Mouse (Mus musculus) intestine, embryonic 14.5 days (tissue): ENCODE data around the gene Prelp. TPM values are rescaled to one million over a fixed set of nuclear protein-coding genes. Genes with fewer than 3 reads are reported as not detected.

Experiments used
- ATAC-seq: fragments of 200-750 bp; cut with Nextera tagmentation; replicated peaks from 2 replicates; pipeline ENCODE4 v1.8.0; 2017; ENCODE audit warnings: low read depth, moderate number of reproducible peaks, moderate TSS enrichment, moderate library complexity; ENCODE audit not compliant: low FRiP score, low TSS enrichment
- DNase-seq: peaks from one replicate; pipeline ENCODE4 v3.0.0-alpha.2; 2018; ENCODE audit warnings: low spot score
- H3K27ac ChIP-seq: fragments of 300-500 bp; sonication (generic); 2 replicates; pipeline ENCODE4 v1.5.1; 2014; ENCODE audit warnings: low read depth, mild to moderate bottlenecking, control low read depth
- H3K27me3 ChIP-seq: fragments of 300-500 bp; sonication (generic); replicated peaks from 2 replicates; pipeline ENCODE4 v1.6.1; 2014; ENCODE audit warnings: low read length, control low read depth; ENCODE audit not compliant: control insufficient read depth, insufficient read depth
- H3K36me3 ChIP-seq: fragments of 300-500 bp; sonication (generic); 2 replicates; pipeline ENCODE4 v1.6.1; 2014; ENCODE audit warnings: low read length, control low read depth; ENCODE audit not compliant: control insufficient read depth, insufficient read depth
- H3K4me1 ChIP-seq: fragments of 300-500 bp; sonication (generic); replicated peaks from 2 replicates; pipeline ENCODE4 v1.6.1; 2014; ENCODE audit warnings: low read length, control low read depth, mixed read lengths; ENCODE audit not compliant: control insufficient read depth, insufficient read depth
- H3K4me2 ChIP-seq: fragments of 300-500 bp; sonication (generic); 2 replicates; pipeline ENCODE4 v1.6.1; 2014; ENCODE audit warnings: low read length
- H3K4me3 ChIP-seq: fragments of 300-500 bp; sonication (generic); 2 replicates; pipeline ENCODE4 v1.5.1; 2014; ENCODE audit warnings: low read depth, low read length, control low read depth, mixed read lengths
- H3K9ac ChIP-seq: fragments of 300-500 bp; sonication (generic); 2 replicates; pipeline ENCODE4 v1.6.1; 2014; ENCODE audit warnings: mild to moderate bottlenecking, low read length
- H3K9me3 ChIP-seq: fragments of 300-500 bp; sonication (generic); 2 replicates; pipeline ENCODE4 v1.6.1; 2016; ENCODE audit warnings: low read length, control low read depth; ENCODE audit not compliant: control insufficient read depth
- WGBS: fragments of 180-500 bp; shearing (Covaris S2); extraction: QIAGEN DNeasy Blood & Tissue Kit; methylation state at CpG from one replicate; pipeline ENCODE4 v1.1.7; 2014; 5-methylcytosine and 5-hydroxymethylcytosine counted together
- polyA plus RNA-seq: library from polyadenylated mRNA; unstranded; fragments of >200 nt; fragmentation: Nextera tagmentation; extraction: Ambion mirVana; gene quantifications from 2 replicates; pipeline ENCODE4 v1.2.1, GENCODE M21; 2014

The Prelp gene
- polyA plus RNA-seq, 1 experiment from 2014 or later, result 1.9 TPM

DNA sequence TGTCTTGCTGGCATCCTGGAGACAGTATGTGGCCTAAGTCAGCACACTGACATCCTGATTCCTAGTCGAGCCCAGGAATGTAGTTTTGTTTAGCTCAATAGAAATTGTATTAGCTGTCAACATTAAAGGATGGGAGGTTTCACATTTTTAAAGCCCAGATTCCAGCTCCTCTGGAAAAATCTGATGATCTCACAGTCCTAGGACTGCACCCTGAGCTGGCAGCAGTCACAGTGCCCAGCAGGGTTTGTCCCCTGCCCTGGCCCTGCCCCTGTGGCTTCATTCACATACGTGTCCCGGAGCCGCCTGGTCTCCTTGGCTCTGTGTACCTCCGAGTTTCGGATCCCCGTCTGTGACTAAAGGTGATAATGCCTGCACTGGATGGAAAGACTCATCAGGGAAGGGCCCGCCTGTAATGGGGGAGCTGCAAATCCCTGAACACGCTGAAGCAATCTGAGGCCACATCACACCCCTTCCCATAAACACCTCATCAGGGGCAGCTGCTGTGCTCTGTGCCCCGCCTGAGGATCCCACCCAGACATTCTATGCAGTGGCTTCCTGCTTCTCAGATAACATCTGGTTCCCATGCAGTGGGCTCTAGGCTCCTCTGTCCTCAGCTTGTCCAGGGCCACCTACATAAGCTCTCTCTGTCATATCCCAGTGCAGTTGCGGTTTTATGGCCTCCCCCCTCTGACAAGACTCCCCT, 20.1 kb upstream of the Prelp start:
- DNase-seq (no peak), ATAC-seq (no peak)
- Histone ChIP-seq H3K4me3 (no peak overlapping the region), H3K9me3 (0 out of 2 replicates have a peak, but pooled peaks cover 3% of the 10 kb centered on the region), H3K27me3 (no peaks in the 10 kb centered on the region), H3K27ac (no peak overlapping the region), H3K9ac (no peak overlapping the region), H3K4me2 (no peak overlapping the region), H3K36me3 (no peaks in the 10 kb centered on the region), H3K4me1 (peaks cover 9% of the 10 kb centered on the region; the same call in 1 of the 2 replicates)
- 52% methylated on average over 11 of the region's 11 CpGs for WGBS

DNA sequence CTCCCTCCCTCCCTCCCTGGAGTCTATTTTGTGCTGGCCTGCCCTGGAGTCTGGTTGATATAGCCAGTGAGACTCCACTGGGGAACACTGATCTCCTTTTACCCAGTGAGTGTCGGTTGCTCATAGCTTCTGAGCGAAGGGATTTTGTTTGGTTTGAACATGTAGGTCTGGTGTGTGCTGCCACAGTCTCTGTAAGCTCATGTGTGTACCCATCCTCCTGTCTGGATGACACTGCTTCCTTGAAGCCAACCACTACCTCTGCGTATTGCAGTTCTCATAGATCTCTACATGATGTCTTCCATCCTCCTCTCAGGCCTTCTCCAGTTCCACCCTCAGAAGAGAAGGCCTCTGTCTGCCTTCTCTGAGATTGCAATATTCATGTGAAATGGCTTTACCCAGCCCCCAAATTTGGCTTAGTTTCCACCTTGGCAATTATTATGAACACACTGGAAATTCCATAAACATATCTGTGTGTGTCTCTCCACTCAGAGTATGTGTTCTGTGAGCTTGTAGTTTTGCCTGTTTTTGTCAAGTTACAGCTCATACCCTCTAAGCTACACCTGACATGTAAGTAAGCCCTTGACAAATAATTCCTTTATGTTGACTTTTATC, 19.4 kb upstream of the Prelp start:
- Histone ChIP-seq H3K4me3 (no peak overlapping the region), H3K9me3 (0 out of 2 replicates have a peak, but pooled peaks cover 3% of the 10 kb centered on the region), H3K9ac (no peak overlapping the region), H3K27ac (no peak overlapping the region), H3K4me2 (no peak overlapping the region), H3K36me3 (no peaks in the 10 kb centered on the region), H3K4me1 (peaks cover 9% of the 10 kb centered on the region; the same call in 1 of the 2 replicates), H3K27me3 (no peaks in the 10 kb centered on the region)
- DNase-seq, result no peak
- no peak for ATAC-seq
- 91% methylated on average over 3 of the region's 3 CpGs for WGBS

DNA sequence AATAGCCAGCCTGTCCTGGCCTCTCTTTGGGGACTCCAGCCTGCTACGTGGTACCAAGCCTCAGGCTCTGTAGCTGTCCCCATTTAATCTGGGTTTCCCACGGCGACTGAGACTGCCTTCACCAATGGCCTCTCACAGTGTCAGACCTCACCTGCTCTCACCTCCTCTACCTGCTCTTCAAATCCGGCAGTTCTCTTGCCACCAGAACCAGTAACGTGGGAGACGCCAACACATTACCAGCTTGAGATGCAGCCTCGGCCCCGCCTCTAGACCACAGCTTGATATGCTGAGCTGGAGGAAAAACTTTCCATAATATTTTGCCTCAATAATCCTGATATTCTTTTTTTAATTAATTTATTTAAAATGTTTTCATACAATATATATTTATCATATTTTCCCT, 18.5 kb upstream of the Prelp start:
- Histone ChIP-seq H3K4me2 (no peak overlapping the region), H3K4me1 (peaks cover 9% of the 10 kb centered on the region; the same call in 1 of the 2 replicates), H3K27ac (no peak overlapping the region), H3K9me3 (0 out of 2 replicates have a peak, but pooled peaks cover 3% of the 10 kb centered on the region), H3K36me3 (no peaks in the 10 kb centered on the region), H3K9ac (no peak overlapping the region), H3K4me3 (no peak overlapping the region), H3K27me3 (no peaks in the 10 kb centered on the region)
- ATAC-seq, result no peak
- whole genome bisulfite sequencing, result 82% methylated on average over 8 of the region's 8 CpGs
- no peak for DNase-seq

DNA sequence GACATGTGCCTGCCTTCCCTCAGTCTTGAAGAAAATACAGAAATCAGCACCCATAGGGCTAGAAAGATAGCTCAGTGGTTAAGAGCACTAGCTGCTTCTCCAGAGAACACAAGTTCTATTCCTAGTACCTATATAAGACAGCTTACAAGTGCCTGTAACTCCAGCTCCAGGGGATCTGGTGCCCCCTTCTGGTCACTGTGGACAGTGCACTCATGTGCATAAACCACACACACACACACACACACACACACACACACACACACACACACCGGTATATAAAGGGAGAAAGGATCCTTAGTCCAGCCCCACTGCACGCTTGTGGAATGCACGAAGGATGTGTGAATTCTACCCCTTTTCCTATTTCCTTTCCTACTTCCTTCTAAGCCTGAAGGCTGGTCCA, 15.0 kb upstream of the Prelp start:
- Histone ChIP-seq H3K9ac (no peak overlapping the region), H3K27me3 (no peaks in the 10 kb centered on the region), H3K9me3 (no peaks in the 10 kb centered on the region), H3K27ac (no peak overlapping the region), H3K4me2 (no peak overlapping the region), H3K4me1 (peaks cover 8% of the 10 kb centered on the region; the same call in 1 of the 2 replicates), H3K4me3 (no peak overlapping the region), H3K36me3 (no peaks in the 10 kb centered on the region)
- ATAC-seq (no peak), DNase-seq (no peak)
- 97% methylated on average over 3 of the region's 3 CpGs for WGBS

DNA sequence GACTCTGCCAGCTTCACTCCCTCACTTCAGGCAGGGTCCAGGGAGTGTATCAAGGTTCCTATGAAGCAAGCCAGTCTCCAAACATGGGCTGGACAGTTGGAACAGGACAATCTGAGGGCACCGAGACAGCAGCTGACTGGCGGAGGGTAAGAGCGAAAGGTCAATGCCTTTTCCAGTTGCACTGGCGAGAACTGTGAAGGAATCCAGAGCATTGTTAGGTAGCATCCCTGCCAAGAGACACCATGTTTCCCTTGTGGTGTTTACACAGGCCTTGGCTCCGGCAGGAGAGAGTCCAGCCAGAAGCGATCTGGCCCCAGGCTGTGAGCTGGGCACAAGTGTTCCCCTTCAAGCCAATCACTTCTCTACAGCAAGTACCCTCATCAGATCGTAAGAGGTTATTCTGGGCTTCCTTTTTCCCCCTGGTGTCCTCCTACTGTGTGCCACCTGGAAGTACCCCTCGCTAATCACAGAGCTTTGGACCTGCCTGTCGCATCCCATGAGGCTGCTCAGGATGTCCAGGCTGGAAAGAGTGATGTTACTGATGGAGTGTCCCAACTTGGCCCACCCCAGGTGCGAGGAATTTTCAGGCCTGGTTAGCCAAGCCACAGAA, 13.2 kb upstream of the Prelp start:
- Histone ChIP-seq H3K9me3 (no peaks in the 10 kb centered on the region), H3K4me1 (0 out of 2 replicates have a peak, but pooled peaks cover 4% of the 10 kb centered on the region), H3K36me3 (no peaks in the 10 kb centered on the region), H3K4me2 (no peak overlapping the region), H3K27me3 (no peaks in the 10 kb centered on the region), H3K4me3 (no peak overlapping the region), H3K27ac (no peak overlapping the region), H3K9ac (no peak overlapping the region)
- DNase-seq (no peak), ATAC-seq (no peak)
- WGBS, result 76% methylated on average over 10 of the region's 10 CpGs

DNA sequence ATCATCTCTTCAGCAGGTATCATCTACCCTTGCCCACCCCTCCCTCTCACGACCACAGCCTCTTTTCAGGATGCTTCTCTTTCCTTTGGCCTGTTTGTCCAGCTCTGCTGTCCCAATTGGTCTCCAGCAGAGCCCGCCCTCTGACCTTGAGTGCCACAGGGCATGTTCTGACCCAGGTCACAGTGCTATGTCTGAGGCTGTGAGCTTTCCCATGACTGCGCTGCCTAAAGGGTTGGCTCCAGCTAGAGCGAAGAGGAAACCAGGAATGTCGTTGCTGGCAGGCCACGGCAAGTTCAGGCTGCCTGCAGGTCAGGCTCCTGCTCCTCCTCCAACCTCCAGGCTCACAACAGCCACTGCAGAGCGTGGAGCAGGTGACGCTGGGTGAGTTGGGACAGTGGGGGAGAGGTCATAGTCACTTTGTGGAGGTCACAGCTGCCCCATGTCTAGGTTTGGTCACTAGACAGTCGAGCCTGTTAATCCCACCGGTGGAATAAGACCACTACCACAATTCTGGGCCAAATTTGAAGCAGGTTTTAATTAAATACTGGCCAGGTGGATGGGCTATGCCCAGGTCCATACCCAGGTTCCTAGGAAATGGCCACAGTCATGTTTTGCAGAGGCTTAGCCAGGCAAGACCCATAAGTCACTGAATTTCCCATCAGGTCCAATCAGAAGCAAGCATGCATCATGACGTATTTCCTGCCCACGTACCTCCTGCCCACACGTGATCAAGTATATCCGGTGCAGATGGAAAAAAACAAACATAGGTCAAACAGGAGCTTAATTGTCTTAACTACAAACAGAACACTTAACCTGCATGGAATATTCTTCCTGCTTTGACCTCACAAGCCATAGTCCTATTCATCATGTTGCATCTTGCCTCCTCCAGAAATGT, 12.3 kb upstream of the Prelp start:
- 56% methylated on average over 14 of the region's 14 CpGs for WGBS
- no peak overlapping the region for H3K4me2 ChIP-seq

DNA sequence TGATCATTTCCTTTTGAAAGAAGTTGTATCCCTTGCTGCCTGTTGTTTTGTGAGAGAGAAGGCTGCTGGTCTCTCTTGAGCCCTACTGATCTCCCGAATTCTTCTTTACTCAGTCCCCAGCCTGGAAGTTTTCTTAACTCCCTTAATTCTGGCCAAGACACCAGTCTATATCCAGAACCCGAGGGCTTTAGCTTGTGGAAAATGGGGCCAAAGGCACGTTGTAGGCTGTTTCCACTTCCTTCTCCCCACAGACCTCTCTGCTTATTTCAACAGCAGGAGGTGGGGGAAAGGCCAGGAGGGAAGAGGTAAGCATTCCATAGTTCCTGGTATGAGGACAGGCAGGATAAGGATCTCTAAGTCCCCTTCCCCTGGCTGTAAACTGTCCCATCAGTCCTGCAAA, 8.8 kb upstream of the Prelp start:
- Histone ChIP-seq H3K36me3 (no peaks in the 10 kb centered on the region), H3K27ac (no peak overlapping the region), H3K9me3 (no peaks in the 10 kb centered on the region), H3K4me3 (no peak overlapping the region), H3K4me2 (no peak overlapping the region), H3K9ac (no peak overlapping the region), H3K4me1 (0 out of 2 replicates have a peak, but pooled peaks cover 4% of the 10 kb centered on the region), H3K27me3 (no peaks in the 10 kb centered on the region)
- no peak for ATAC-seq
- 54% methylated on average over 3 of the region's 3 CpGs for WGBS
- no peak for DNase-seq

More for the DNA sequence above, 12.3 kb upstream of the Prelp start:
- ATAC-seq, result no peak
- Histone ChIP-seq H3K36me3 (no peaks in the 10 kb centered on the region), H3K9me3 (no peaks in the 10 kb centered on the region), H3K4me1 (0 out of 2 replicates have a peak, but pooled peaks cover 4% of the 10 kb centered on the region), H3K27me3 (no peaks in the 10 kb centered on the region), H3K27ac (no peak overlapping the region), H3K4me3 (no peak overlapping the region), H3K9ac (no peak overlapping the region)
- DNase-seq, result no peak

DNA sequence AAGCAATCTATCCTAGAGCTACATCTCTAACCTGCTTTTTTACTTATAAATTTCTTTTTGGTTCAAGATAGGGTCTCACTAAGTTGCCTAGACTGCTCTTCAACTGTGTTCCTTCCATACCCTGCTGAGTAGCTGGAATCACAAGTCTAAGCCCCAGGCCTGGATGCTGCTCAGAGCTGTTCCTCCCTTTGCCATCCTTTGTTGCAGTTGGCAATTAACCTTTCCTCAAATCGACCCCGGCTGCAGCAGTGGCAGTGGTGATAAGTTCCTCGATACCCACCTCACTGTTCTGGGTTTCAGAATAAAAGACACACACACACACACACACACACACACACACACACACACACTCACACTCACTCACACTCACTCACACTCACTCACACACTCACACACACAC, 4.0 kb upstream of the Prelp start:
- H3K27me3 ChIP-seq, result no peaks in the 10 kb centered on the region
- no peak for ATAC-seq
- no peaks in the 10 kb centered on the region for H3K36me3 ChIP-seq
- H3K4me1 ChIP-seq, result peaks cover 18% of the 10 kb centered on the region
- DNase-seq, result no peak
- no peak overlapping the region for H3K4me2 ChIP-seq
- no peaks in the 10 kb centered on the region for H3K9me3 ChIP-seq
- 96% methylated on average over 3 of the region's 3 CpGs for WGBS
- H3K27ac ChIP-seq, result no peak overlapping the region
- H3K4me3 ChIP-seq, result no peak overlapping the region
- no peak overlapping the region for H3K9ac ChIP-seq
